Mouse (Mus musculus): ENCODE data around the gene Abcb6.
A peak's percentile ranks its signal among the peaks of the same experiment; 100 is the strongest.

The Abcb6 gene

GRCm38 (mm10) chr1:75142301-75143261 lies 37.6 kb downstream of the Abcb6 start, which contains the start of the genes Cnppd1 and Retreg2:
Gene Cnppd1, minus strand, starts transcription at chr1:75142711.
Gene Retreg2, plus strand, starts transcription at chr1:75142778.
- peak; percentile 97 for DNase-seq

GRCm38 (mm10) chr1:75141486-75142190 lies 38.6 kb downstream of the Abcb6 start:
- peak; percentile 63 for DNase-seq

- no peak for DNase-seq
Measured at GRCm38 (mm10) chr1:75140601-75141190, 39.5 kb downstream of the Abcb6 start.

GRCm38 (mm10) chr1:75138448-75138847 lies 41.7 kb downstream of the Abcb6 start:
- no peak for DNase-seq

- DNase-seq = no peak
Measured at GRCm38 (mm10) chr1:75136730-75137129, 43.5 kb downstream of the Abcb6 start.

GRCm38 (mm10) chr1:75136293-75136692 lies 43.9 kb downstream of the Abcb6 start:
- no peak for DNase-seq

- no peak for DNase-seq
Measured at GRCm38 (mm10) chr1:75133421-75134207, 46.6 kb downstream of the Abcb6 start, which contains the start of gene Slc23a3. Gene Slc23a3, minus strand, starts transcription at chr1:75133890.

GRCm38 (mm10) chr1:75128641-75129040 lies 51.6 kb downstream of the Abcb6 start:
- DNase-seq = no peak

- DNase-seq = no peak
Measured at GRCm38 (mm10) chr1:75125418-75125817, 54.8 kb downstream of the Abcb6 start.

GRCm38 (mm10) chr1:75124346-75125321 lies 55.6 kb downstream of the Abcb6 start, which contains the start of gene Nhej1:
Gene Nhej1, minus strand, starts transcription at chr1:75125200.
- DNase-seq = peak; percentile 98

GRCm38 (mm10) chr1:75122211-75122610 lies 58.0 kb downstream of the Abcb6 start:
- DNase-seq = no peak
